Mouse (Mus musculus): ENCODE results near the gene Eno3. TPM values are rescaled to one million over a fixed set of nuclear protein-coding genes. Genes with fewer than 3 reads are reported as not detected.

Gene Eno3
- total RNA-seq, 2 experiments from 2014 or later, result 9.8 to 10.6 TPM

DNA sequence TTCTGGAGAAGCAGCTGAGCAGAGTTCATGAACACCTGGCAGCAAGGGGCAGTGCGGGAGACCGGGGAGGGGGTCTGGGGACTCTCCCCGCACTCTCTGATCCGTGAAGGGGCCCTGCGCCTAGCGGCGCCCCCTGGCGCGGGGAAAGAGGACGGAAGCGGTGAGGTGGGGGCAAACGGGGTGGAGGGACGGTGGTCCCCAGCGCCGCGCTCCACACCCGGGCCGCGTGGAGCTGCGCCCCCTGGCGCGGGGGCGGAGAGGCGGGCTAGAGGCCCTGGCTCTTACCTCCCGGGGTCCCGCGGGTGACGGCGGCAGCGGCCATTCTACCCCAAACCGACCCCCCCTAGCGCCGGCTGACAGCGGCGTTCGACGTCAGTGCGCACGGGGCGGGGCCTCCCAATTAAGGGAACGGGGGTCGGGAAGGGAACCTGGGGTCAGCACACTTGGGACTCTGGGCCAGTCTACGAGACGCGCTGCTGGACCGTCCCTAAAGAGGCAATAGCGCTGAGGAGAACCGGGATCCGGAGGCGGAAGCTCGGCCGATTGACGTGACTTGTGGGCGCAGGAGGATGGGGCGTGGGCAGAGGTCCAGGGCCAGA lies 30.7 kb downstream of the Eno3 start, which contains the start of gene Camta2:
Camta2 (minus strand) TSS at position 505 of the 599 bp plus-strand sequence.
- peak within 1 kb of the TSS; percentile 99 for H3K27ac ChIP-seq
- H3K4me3 ChIP-seq, result peak within 1 kb of the TSS; percentile 98
- TF ChIP-seq CTCF (IDR thresholded peaks at IDR 0.05), result peak; percentile 59
- intact Hi-C loops (cut with DNase I), result loop anchor here (1.0 kb wide), 1 partner anchor 13 kb away; the partner anchor contains the start of genes Inca1 and Kif1c
- peak; percentile 86 to 89 for DNase-seq (ENCODE audit: extremely low spot score in 1 of 2, low spot score in 2 of 2)

DNA sequence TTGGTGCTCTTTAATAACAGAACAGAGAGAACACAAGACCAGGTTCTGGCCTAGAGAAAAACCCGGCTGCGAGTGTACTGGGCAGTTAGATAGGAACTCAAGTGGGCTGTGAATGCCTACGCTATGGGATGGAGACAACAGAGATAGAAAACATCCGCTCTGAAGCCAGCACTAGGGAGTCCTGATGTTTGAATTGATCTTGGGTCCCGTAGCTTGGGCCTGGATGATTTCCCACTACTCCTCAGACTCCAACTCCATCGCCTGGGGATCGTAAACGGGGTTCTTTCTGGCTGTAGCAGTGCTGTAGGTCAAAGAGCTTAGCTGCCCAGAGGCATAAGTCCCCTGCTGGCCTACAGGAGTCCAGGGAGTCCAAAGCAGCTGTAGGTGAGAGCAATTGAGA lies 31.4 kb downstream of the Eno3 start:
- TF ChIP-seq CTCF (IDR thresholded peaks at IDR 0.05), result no peak
- DNase-seq (ENCODE audit: extremely low spot score in 1 of 2, low spot score in 2 of 2), result no peak
- H3K4me3 ChIP-seq, result peak overlapping the region; percentile 98
- intact Hi-C loops (cut with DNase I), result loop anchor here (1.0 kb wide), 1 partner anchor 12 kb away; the partner anchor contains the start of genes Inca1 and Kif1c
- H3K27ac ChIP-seq, result peak overlapping the region; percentile 99

DNA sequence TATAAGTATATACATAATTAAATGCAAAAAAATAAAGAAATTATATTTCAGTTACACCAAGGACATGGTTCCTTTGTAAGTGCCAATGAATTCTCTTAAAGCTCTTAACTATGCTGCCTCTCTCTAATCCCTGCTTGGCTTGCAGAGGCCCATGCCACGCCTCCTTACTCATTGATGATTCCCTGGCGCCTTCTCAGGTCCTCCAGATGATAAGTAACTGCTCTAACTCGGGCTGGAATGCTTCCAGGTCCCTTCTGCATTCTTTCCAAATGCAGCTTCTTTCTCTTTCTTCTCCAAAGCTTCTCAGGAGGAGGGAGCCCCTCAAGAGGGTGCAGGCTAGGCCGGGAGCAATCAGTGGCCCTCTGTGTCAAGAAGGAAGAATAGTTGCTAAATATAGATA lies 32.6 kb downstream of the Eno3 start:
- H3K27ac ChIP-seq, result no peak overlapping the region
- DNase-seq (ENCODE audit: extremely low spot score in 1 of 2, low spot score in 2 of 2), result no peak
- H3K4me3 ChIP-seq, result no peak overlapping the region
- intact Hi-C loops (cut with DNase I), result no loop called here
- TF ChIP-seq CTCF (IDR thresholded peaks at IDR 0.05), result no peak

DNA sequence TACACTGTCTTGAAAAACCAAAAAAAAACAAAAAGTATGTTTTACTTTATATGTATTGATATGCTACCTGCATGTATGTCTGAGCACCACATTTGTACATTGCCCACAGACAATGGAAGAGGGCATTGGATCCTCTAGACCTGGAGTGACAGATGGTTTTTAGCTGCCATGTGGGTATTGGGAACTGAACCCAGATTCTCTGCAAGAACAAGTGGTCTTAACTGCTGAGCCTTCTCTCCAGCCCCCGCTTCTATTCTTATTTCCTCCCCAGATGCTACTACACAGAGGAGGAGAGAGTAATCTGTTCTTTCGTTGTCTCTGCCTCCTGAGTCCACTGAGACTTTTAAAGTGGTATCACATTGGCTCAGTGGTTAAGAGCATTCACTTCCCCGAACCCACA lies 36.5 kb downstream of the Eno3 start:
- no peak overlapping the region for H3K27ac ChIP-seq
- no peak overlapping the region for H3K4me3 ChIP-seq
- intact Hi-C loops (cut with DNase I), result no loop called here
- no peak for DNase-seq (ENCODE audit: extremely low spot score in 1 of 2, low spot score in 2 of 2)
- no peak for TF ChIP-seq CTCF (IDR thresholded peaks at IDR 0.05)

DNA sequence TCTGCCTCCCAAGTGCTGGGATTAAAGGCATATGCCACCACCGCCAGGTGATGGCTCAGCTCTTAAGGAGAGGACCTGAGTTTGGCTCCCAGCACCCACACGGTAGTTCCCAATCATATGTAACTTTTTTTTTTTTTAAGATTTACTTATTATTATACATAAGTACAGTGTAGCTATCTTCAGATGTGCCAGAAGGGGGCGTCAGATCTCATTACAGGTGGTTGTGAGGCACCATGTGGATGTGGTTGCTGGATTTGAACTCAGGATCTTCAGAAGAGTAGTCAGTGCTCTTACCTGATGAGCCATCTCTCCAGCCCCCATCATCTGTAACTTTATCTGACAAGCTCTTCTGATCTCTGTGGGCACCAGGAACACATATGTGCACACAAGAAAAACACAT lies 40.4 kb downstream of the Eno3 start:
- intact Hi-C loops (cut with DNase I), result no loop called here
- DNase-seq (ENCODE audit: extremely low spot score in 1 of 2, low spot score in 2 of 2), result no peak
- no peak; the same call in 1 of the 2 replicates for TF ChIP-seq CTCF (IDR thresholded peaks at IDR 0.05)
- H3K27ac ChIP-seq, result no peak overlapping the region
- no peak overlapping the region for H3K4me3 ChIP-seq

DNA sequence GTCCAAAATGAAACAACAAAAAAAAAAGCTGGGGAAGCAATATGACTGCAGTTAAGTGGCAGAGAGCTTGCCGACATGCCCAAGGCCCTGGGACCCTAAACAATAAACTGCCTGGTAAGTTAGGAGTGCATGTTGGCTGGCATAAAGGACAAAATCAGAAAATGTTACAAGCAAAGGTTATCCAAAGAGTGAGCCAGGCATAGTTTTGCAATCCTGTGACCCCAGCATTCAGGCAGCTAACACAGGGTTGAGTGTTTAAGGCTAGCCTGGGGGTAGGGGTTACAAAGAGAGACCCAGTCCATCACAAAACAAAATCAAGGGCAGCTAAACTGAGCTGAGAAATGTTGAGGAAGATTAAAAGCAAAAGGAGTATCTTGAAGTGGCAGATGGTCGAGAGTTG lies 42.0 kb downstream of the Eno3 start:
- Histone ChIP-seq H3K27ac (no peak overlapping the region), H3K4me3 (no peak overlapping the region)
- TF ChIP-seq CTCF (IDR thresholded peaks at IDR 0.05), result no peak
- intact Hi-C loops (cut with DNase I), result no loop called here
- DNase-seq (ENCODE audit: extremely low spot score in 1 of 2, low spot score in 2 of 2), result no peak

DNA sequence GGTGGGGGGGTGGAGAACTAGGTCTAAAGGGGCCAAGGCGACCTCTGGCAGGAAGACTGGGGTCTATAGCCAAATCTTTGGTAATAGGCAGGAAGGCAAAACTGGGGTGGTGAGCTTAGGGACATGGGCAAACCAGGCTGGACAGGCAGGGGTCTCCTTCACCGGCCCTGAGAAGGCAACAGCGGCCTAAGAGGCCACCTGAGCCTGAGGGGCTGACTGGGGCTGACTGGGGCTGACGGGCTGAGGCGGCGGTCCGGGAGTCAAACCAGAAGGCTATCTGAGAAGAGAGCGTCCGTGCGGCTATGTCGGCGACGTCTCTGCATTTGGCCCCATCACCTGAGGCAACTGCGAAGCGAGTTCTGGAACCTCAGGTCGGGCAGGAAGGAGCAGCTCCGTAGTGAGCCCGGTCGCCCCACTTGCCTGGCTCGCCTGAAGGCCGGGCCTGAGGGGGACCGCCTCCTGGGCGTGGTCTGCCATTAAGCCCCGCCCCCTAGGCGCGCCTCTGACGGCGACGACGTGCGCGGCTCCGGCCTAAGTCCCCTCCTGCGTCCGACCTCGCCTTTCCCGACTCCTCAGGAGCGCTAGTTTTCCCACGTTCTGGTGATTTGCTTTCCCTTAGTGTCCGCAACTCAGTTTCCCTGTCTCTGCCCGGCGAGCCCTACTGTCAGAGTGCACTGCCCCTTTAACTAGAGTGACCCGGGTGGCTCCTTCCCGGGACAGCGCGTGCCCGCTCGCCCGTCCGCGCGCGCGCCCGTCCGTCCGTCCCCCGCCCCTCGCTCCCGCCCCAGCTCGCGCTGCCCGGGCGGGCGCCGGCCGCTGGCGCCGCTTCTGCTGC lies 42.9 kb downstream of the Eno3 start, which contains the start of the genes Inca1 and Kif1c:
Inca1 (minus strand) TSS at position 434 of the 835 bp plus-strand sequence.
Kif1c (plus strand) TSS at position 827 of the 835 bp plus-strand sequence.
- Histone ChIP-seq H3K4me3 (peak within 1 kb of the TSS; percentile 79), H3K27ac (peak within 1 kb of the TSS; percentile 99)
- DNase-seq (ENCODE audit: extremely low spot score in 1 of 2, low spot score in 2 of 2), result peak; percentile 95 to 97
- intact Hi-C loops (cut with DNase I), result loop anchor here (1.0 to 2.0 kb wide), 2 partner anchors 12 to 53 kb away; partner anchors contain the start of genes Camta2, Rnf167 and Slc25a11
- TF ChIP-seq CTCF (IDR thresholded peaks at IDR 0.05), result no peak

DNA sequence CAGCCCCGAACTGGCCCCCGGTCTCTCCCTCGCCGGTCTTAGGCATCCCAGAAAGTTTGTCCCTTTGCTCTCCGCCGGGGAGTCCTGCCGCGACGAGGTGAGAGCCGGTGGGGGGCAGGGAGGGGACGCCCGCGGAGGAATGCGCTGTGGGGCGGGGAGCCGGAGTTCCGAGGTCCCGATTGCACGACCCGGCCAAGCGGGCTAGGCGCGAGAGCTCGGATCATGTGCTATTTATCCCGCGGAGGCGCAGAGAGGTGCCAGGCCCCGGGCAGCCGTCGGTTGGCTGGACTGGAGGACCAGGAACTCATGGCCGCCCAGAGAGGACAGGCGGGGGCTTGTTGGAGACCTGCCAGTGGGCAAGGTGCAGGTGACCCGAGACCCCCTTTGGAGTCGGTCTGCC lies 43.6 kb downstream of the Eno3 start:
- intact Hi-C loops (cut with DNase I), result loop anchor here (1.0 to 2.0 kb wide), 2 partner anchors 12 to 54 kb away; partner anchors contain the start of genes Camta2, Rnf167 and Slc25a11

DNA sequence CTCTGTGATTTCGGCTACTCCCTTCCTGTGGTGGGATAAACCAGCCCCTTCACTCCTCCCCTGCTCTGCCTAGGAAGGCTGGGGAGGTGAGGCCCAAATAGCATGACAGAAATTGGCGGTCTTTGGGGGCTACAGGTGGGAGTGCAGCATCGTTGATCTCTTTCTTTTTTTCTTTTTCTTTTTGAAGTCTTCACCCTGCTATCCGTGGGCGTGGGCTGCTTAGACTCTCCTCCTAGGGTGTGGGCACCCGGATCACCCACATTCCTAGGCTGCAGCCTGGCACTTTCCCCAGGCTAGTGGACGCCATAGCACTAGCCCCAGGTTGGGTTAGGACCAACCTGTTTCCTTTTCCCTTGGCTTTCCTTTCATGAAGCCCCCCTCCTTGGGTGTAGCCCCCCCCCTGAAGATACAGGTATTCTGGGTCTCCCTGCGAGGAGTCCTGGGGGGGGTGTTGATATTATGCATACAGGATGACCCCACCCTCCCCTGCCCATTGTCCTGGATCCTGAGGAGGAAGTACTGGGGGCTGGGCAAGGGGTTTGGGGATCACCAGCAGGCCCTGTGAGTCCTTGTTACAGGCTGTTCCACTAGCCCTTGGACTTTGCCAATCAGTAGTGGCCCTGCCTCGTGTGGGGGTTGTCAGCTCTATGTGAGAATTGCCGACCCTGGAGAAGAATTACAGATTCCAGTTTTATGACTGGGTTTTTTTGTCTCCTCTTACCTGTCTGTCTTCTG lies 44.4 kb downstream of the Eno3 start:
- DNase-seq (ENCODE audit: extremely low spot score in 1 of 2, low spot score in 2 of 2), result no peak
- Histone ChIP-seq H3K4me3 (peak overlapping the region; percentile 79), H3K27ac (peak overlapping the region; percentile 99)
- no peak for TF ChIP-seq CTCF (IDR thresholded peaks at IDR 0.05)
- intact Hi-C loops (cut with DNase I), result loop anchor here (2.0 kb wide), 1 partner anchor 55 kb away; the partner anchor contains the start of genes Rnf167 and Slc25a11

More for the DNA sequence above, 43.6 kb downstream of the Eno3 start:
- Histone ChIP-seq H3K4me3 (peak overlapping the region; percentile 79), H3K27ac (peak overlapping the region; percentile 99)
- TF ChIP-seq CTCF (IDR thresholded peaks at IDR 0.05), result no peak
- DNase-seq (ENCODE audit: extremely low spot score in 1 of 2, low spot score in 2 of 2), result peak; percentile 55 to 58

DNA sequence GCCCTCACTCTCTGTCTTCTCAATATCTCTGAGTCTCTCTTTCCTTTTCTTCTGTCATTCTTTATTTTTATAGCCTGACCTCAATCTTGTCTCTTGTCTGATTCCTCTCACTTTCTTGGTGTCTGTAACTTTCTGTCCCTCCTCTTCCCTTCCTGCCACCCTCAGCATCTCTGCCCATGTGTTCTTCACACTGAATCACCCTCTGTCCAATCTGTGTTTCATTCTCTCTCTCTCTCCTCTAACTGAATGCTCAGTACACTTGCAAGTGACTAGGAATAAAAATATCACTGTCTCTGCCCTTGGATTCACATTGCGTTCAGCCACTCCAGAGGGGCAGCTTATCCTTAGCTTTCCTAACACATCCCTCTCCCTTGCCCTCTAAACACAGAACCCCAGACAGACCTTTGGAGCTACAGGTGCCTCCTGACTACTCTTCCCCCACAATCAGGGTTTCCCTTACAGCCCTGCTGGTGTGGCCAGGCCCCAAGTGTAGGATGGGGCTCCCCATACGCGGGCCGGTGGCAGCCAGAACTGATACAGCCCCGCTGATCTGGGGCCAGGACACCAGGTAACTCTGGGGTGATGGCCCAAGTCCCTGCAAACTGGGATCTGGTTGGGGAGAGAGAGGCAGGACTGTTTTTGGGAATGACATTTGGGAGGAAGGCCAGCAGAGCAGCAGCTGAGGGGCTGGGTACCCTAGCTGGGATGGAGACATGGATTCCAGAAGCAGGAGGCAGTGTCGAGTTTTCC lies 45.2 kb downstream of the Eno3 start:
- Histone ChIP-seq H3K27ac (peak overlapping the region; percentile 99), H3K4me3 (peak overlapping the region; percentile 79)
- DNase-seq (ENCODE audit: extremely low spot score in 1 of 2, low spot score in 2 of 2), result no peak
- intact Hi-C loops (cut with DNase I), result loop anchor here (2.0 kb wide), 1 partner anchor 55 kb away; the partner anchor contains the start of genes Rnf167 and Slc25a11
- TF ChIP-seq CTCF (IDR thresholded peaks at IDR 0.05), result no peak

DNA sequence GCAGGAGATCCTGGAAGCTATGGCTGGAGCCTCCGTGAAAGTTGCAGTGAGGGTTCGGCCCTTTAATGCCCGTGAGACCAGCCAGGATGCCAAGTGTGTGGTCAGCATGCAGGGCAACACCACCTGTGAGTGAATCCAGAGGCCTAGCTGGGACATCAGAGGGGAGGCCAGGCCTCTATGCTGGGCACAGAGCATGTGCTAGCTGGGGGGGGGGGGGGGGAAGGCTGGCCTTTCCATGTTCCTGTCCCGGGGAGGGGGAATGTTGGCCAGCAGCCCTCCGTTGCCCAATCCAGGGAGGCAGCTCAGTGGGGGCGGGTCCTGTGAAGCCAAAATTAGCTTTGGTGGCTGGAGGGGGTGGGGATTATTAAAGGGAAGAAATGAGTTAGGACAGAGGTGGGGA lies 45.8 kb downstream of the Eno3 start:
- intact Hi-C loops (cut with DNase I), result no loop called here
- peak overlapping the region; percentile 99 for H3K27ac ChIP-seq
- DNase-seq (ENCODE audit: extremely low spot score in 1 of 2, low spot score in 2 of 2), result no peak
- peak overlapping the region; percentile 79 for H3K4me3 ChIP-seq
- no peak for TF ChIP-seq CTCF (IDR thresholded peaks at IDR 0.05)
